Mouse (Mus musculus): ENCODE measurements around the gene Cdkl4. TPM values are rescaled to one million over a fixed set of nuclear protein-coding genes. Genes with fewer than 3 reads are reported as not detected.

Gene Cdkl4
- total and polyA plus RNA-seq, 3 experiments = 0.42 to 0.71 TPM; not detected in 1

DNA sequence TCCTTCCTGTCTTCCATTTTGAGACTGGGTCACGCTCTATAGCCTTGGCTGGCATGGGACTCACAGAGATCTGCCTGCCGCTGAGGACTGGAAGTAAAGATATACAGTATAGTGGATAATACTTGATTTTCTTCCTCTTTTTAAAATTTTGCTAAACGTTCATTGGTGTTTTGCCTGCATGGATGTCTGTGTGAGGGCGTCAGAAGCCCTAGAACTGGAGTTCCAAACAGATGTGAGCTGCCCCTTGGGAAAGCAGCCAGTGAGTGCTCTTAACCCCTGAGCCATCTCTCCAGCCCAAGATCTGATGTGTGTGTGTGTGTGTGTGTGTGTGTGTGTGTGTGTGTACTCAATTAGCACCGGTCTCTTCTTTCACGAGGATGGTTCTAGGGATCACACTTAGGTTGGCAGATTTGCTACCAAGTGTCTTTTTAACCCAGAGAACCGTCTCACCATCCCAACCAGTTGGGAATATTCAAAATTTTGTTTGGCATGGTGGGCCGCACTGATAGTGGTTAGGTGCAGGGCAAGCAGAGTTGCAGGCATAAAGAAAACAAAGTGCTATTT lies 80.9 kb downstream of the Cdkl4 start (continued):
- TF ChIP-seq MYB (IDR thresholded peaks at IDR 0.05; ENCODE audit: low read depth, low read length) (no peak), CHD1 (IDR thresholded peaks at IDR 0.05; ENCODE audit: low read depth, low read length) (0 out of 2 replicates have a peak, but pooled peaks have one; percentile 72), MAX (IDR thresholded peaks at IDR 0.05; ENCODE audit: low read length) (no peak), UBTF (IDR thresholded peaks at IDR 0.05; ENCODE audit: borderline replicate concordance, insufficient read depth, low read depth, low read length) (no peak), ETS1 (IDR thresholded peaks at IDR 0.05; ENCODE audit: low read depth, low read length) (no peak; the same call in none of the 2 replicates), TBP (IDR thresholded peaks at IDR 0.05; ENCODE audit: low read depth, low read length) (peak; percentile 46), MYC (IDR thresholded peaks at IDR 0.05; ENCODE audit: low read depth, low read length) (no peak; the same call in 1 of the 2 replicates), SIN3A (IDR thresholded peaks at IDR 0.05; ENCODE audit: low read length) (peak; percentile 41), CTCF (IDR thresholded peaks at IDR 0.05 in 2 of 3, conservative IDR thresholded peaks at IDR 0.05 in 1 of 3; ENCODE audit: control insufficient read depth in 1 of 3, insufficient read depth in 1 of 3, low read depth in 2 of 3, low read length in 3 of 3, poor library complexity in 1 of 3, severe bottlenecking in 1 of 3) (no peak), SMC3 (IDR thresholded peaks at IDR 0.05; ENCODE audit: low read depth, low read length) (no peak)

DNA sequence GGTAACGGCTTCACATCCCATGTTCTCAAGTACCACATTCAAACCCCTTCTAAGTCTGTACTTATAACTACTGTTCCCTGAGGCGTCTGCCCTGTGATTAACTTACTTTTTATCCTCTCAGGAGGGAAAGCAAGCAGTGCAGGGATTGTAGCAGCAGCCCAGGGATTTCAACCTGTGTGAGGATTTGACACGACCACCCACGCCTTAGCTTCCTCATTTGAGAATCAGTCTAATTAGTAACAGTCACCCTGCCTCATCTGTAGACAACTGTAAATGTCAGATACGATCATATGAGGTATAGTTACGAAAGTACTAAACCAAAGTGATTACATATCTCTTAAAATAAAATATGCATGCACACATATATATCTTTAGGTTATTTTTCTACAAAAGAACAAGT lies 81.4 kb downstream of the Cdkl4 start:
- Histone ChIP-seq H3K79me2 (ENCODE audit: control insufficient read depth, insufficient read depth, low read length, poor library complexity) (no peaks in the 10 kb centered on the region), H3K9me3 (replicated peaks; ENCODE audit: insufficient read depth, low read length) (no peaks in the 10 kb centered on the region), H3K27ac (ENCODE audit: control insufficient read depth, low read depth, low read length) (peak overlapping the region; percentile 76), H3K9ac (ENCODE audit: control insufficient read depth, low read depth, low read length, poor library complexity, severe bottlenecking) (peak overlapping the region; percentile 35), H3K36me3 (ENCODE audit: control insufficient read depth in 1 of 2, insufficient read depth in 2 of 2, low read length in 2 of 2) (peaks cover 0 to 25% of the 10 kb centered on the region in 2 experiments; a peak in 2 of 4 replicates), H3K4me3 (ENCODE audit: control insufficient read depth in 1 of 2, insufficient read depth in 1 of 2, low read depth in 2 of 2, low read length in 2 of 2) (peak overlapping the region; percentile 37 to 45), H3K27me3 (ENCODE audit: control insufficient read depth in 1 of 2, insufficient read depth in 2 of 2, low read length in 2 of 2) (no peaks in the 10 kb centered on the region), H3K4me1 (ENCODE audit: control insufficient read depth in 1 of 2, insufficient read depth in 2 of 2, low read length in 2 of 2) (peaks cover 25 to 33% of the 10 kb centered on the region in 2 experiments)
- TF ChIP-seq ZC3H11A (IDR thresholded peaks at IDR 0.05; ENCODE audit: low read depth, low read length) (no peak), TCF12 (IDR thresholded peaks at IDR 0.05; ENCODE audit: low read depth, low read length) (peak; percentile 25; the same call in 1 of the 2 replicates), GATA1 (IDR thresholded peaks at IDR 0.05; ENCODE audit: low read depth, low read length) (peak; percentile 25), SIN3A (IDR thresholded peaks at IDR 0.05; ENCODE audit: low read length) (0 out of 2 replicates have a peak, but pooled peaks have one; percentile 7), CHD2 (IDR thresholded peaks at IDR 0.05; ENCODE audit: low read length) (no peak), MXI1 (IDR thresholded peaks at IDR 0.05; ENCODE audit: low read depth, low read length) (peak; percentile 12; the same call in 1 of the 2 replicates), NELFE (IDR thresholded peaks at IDR 0.05; ENCODE audit: low read depth, low read length) (no peak), ETS1 (IDR thresholded peaks at IDR 0.05; ENCODE audit: low read depth, low read length) (peak; percentile 43; the same call in 1 of the 2 replicates), TAL1 (IDR thresholded peaks at IDR 0.05; ENCODE audit: low read length) (no peak), RCOR1 (IDR thresholded peaks at IDR 0.05; ENCODE audit: low read depth, low read length) (peak; percentile 71; the same call in 1 of the 2 replicates)
- DNase-seq (ENCODE audit: low read depth, low spot score) = peak; percentile 80

DNA sequence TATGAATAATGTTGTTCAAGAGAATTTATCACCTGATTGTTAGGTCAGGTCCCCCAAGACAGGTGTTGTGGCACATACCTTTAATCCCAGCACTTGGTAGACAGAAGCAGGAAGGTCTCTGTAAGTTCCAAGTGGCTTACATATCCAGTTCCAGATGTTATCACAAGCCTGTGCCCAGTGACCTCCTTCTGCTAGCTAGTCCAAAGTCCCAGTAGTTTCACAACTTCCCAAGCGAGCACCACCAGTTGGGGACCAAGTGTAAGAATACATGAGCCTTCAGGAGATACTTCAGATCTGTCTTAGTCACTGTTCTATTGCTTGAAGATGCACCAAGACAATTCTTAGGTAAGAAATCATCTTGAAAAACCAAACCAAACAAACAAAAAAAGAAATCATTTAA lies 83.7 kb downstream of the Cdkl4 start:
- no peaks in the 10 kb centered on the region for H3K9me3 ChIP-seq (replicated peaks; ENCODE audit: insufficient read depth, low read length)
- no peak for TF ChIP-seq RCOR1 (IDR thresholded peaks at IDR 0.05; ENCODE audit: low read depth, low read length)
- TF ChIP-seq MEF2A (IDR thresholded peaks at IDR 0.05; ENCODE audit: extremely low read depth, insufficient replicate concordance, low read depth, low read length, poor library complexity, severe bottlenecking) = no peak
- no peak for TF ChIP-seq TBP (IDR thresholded peaks at IDR 0.05; ENCODE audit: low read depth, low read length)
- TF ChIP-seq UBTF (IDR thresholded peaks at IDR 0.05; ENCODE audit: borderline replicate concordance, insufficient read depth, low read depth, low read length) = no peak
- no peak for TF ChIP-seq ELF1 (IDR thresholded peaks at IDR 0.05; ENCODE audit: low read depth, low read length)
- no peak for TF ChIP-seq E2F4 (IDR thresholded peaks at IDR 0.05; ENCODE audit: borderline replicate concordance, low read depth, low read length)
- TF ChIP-seq EP300 (IDR thresholded peaks at IDR 0.05; ENCODE audit: low read depth in 1 of 2, low read length in 2 of 2) = no peak
- TF ChIP-seq GATA1 (IDR thresholded peaks at IDR 0.05; ENCODE audit: low read depth, low read length) = no peak
- H3K36me3 ChIP-seq (ENCODE audit: control insufficient read depth in 1 of 2, insufficient read depth in 2 of 2, low read length in 2 of 2) = peaks cover 0 to 14% of the 10 kb centered on the region in 2 experiments; a peak in 2 of 4 replicates
- H3K9ac ChIP-seq (ENCODE audit: control insufficient read depth, low read depth, low read length, poor library complexity, severe bottlenecking) = no peak overlapping the region
- H3K4me3 ChIP-seq (ENCODE audit: control insufficient read depth in 1 of 2, insufficient read depth in 1 of 2, low read depth in 2 of 2, low read length in 2 of 2) = no peak overlapping the region
- no peaks in the 10 kb centered on the region for H3K27me3 ChIP-seq (ENCODE audit: control insufficient read depth in 1 of 2, insufficient read depth in 2 of 2, low read length in 2 of 2)
- no peak for DNase-seq (ENCODE audit: low read depth, low spot score)
- peaks cover 18 to 21% of the 10 kb centered on the region in 2 experiments for H3K4me1 ChIP-seq (ENCODE audit: control insufficient read depth in 1 of 2, insufficient read depth in 2 of 2, low read length in 2 of 2)
- H3K79me2 ChIP-seq (ENCODE audit: control insufficient read depth, insufficient read depth, low read length, poor library complexity) = no peaks in the 10 kb centered on the region
- no peak overlapping the region for H3K27ac ChIP-seq (ENCODE audit: control insufficient read depth, low read depth, low read length)
